Mouse (Mus musculus) liver, embryonic 12.5 days (tissue): ENCODE results near the gene Ptprt. TPM values are rescaled to one million over a fixed set of nuclear protein-coding genes. Genes with fewer than 3 reads are reported as not detected.

Experiments
- ATAC-seq: fragments of 200-750 bp; cut with Nextera tagmentation; 2 replicates; pipeline ENCODE4 v1.8.0; 2017; ENCODE audit warnings: moderate number of reproducible peaks, mild to moderate bottlenecking, moderate library complexity
- H3K27ac ChIP-seq: fragments of 300-500 bp; sonication (generic); 2 replicates; pipeline ENCODE4 v1.5.1; 2016; ENCODE audit warnings: mild to moderate bottlenecking
- H3K27me3 ChIP-seq: fragments of 300-500 bp; sonication (generic); replicated peaks from 2 replicates; pipeline ENCODE4 v1.6.1; 2016; ENCODE audit warnings: mild to moderate bottlenecking, moderate library complexity
- H3K36me3 ChIP-seq: fragments of 300-500 bp; sonication (generic); 2 replicates; pipeline ENCODE4 v1.6.1; 2016; ENCODE audit warnings: mild to moderate bottlenecking, moderate library complexity
- H3K4me1 ChIP-seq: fragments of 300-500 bp; sonication (generic); 2 replicates; pipeline ENCODE4 v1.6.1; 2016
- H3K4me2 ChIP-seq: fragments of 300-500 bp; sonication (generic); 2 replicates; pipeline ENCODE4 v1.6.1; 2016; ENCODE audit warnings: mild to moderate bottlenecking, moderate library complexity
- H3K4me3 ChIP-seq: fragments of 300-500 bp; sonication (generic); 2 replicates; pipeline ENCODE4 v1.5.1; 2016; ENCODE audit warnings: mild to moderate bottlenecking, moderate library complexity
- H3K9ac ChIP-seq: fragments of 300-500 bp; sonication (generic); 2 replicates; pipeline ENCODE4 v1.6.1; 2016; ENCODE audit warnings: mild to moderate bottlenecking, moderate library complexity
- H3K9me3 ChIP-seq: fragments of 300-500 bp; sonication (generic); replicated peaks from 2 replicates; pipeline ENCODE4 v1.6.1; 2016; ENCODE audit warnings: mild to moderate bottlenecking, moderate library complexity
- WGBS: fragments of 180-500 bp; shearing (Covaris S2); methylation state at CpG from one replicate; pipeline ENCODE4 v1.1.7; 2016; ENCODE audit not compliant: insufficient replicate concordance; 5-methylcytosine and 5-hydroxymethylcytosine counted together
- polyA plus RNA-seq: library from polyadenylated mRNA; unstranded; fragments of >200 nt; fragmentation: Nextera tagmentation; extraction: Ambion mirVana; gene quantifications from 2 replicates; pipeline ENCODE4 v1.2.1, GENCODE M21; 2016

Ptprt gene
- polyA plus RNA-seq, 1 experiment from 2014 or later = 0.02 TPM

- no peaks in the 10 kb centered on the region for H3K27me3 ChIP-seq
- no peaks in the 10 kb centered on the region for H3K36me3 ChIP-seq
- ATAC-seq = no peak
- no peak overlapping the region for H3K9ac ChIP-seq
- H3K4me3 ChIP-seq = no peak overlapping the region
- WGBS = 50% methylated on average over 4 of the region's 4 CpGs
- no peak overlapping the region for H3K27ac ChIP-seq
- no peak overlapping the region for H3K4me2 ChIP-seq
- no peaks in the 10 kb centered on the region for H3K4me1 ChIP-seq
- no peaks in the 10 kb centered on the region; the same call in 1 of the 2 replicates for H3K9me3 ChIP-seq
These were observed 1052.5 kb downstream of the Ptprt start for GRCm38 (mm10) chr2:161608401-161608800.

GRCm38 (mm10) chr2:161607372-161607771, 1053.6 kb downstream of the Ptprt start:
- H3K4me3 ChIP-seq = no peak overlapping the region
- H3K9me3 ChIP-seq = no peaks in the 10 kb centered on the region; the same call in 1 of the 2 replicates
- no peak overlapping the region for H3K4me2 ChIP-seq
- no peaks in the 10 kb centered on the region for H3K27me3 ChIP-seq
- no peak overlapping the region for H3K9ac ChIP-seq
- no peak for ATAC-seq
- no peak overlapping the region for H3K27ac ChIP-seq
- no peaks in the 10 kb centered on the region for H3K36me3 ChIP-seq
- H3K4me1 ChIP-seq = no peaks in the 10 kb centered on the region
- 62% methylated on average over 4 of the region's 4 CpGs for WGBS

DNA sequence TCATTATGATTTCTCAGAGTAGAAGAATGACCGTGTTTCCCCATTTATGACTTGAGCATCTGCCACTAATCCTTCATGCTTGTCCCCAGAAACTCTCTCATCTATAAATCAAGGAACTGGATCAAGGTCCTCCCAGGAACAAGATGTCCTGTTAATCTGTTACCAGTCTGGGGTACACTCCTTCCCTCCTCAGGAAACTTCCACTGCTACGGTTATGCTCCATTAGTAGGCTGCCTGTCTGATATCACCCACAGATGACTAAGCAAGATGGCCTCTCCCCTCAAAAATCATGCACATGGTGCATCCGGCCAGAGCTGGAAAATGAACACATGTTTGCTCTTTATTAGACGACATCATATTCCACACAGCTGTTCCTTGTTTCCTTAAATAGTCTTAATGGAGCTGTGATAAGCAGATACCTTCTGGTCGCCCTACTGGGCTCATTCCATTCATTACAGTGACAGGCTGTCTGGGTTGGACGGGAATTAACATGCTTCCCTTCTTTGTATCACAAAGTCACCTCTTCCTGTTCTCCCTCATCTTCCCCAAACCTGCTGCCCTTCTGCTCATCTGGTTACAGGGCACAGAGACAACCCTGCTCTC, 1060.6 kb downstream of the Ptprt start:
- Histone ChIP-seq H3K9me3 (no peaks in the 10 kb centered on the region), H3K27me3 (no peaks in the 10 kb centered on the region), H3K4me1 (no peaks in the 10 kb centered on the region), H3K9ac (no peak overlapping the region), H3K36me3 (no peaks in the 10 kb centered on the region), H3K4me3 (no peak overlapping the region), H3K27ac (no peak overlapping the region), H3K4me2 (no peak overlapping the region)
- ATAC-seq = no peak
- WGBS = 44% methylated on average over 6 of the region's 6 CpGs

DNA sequence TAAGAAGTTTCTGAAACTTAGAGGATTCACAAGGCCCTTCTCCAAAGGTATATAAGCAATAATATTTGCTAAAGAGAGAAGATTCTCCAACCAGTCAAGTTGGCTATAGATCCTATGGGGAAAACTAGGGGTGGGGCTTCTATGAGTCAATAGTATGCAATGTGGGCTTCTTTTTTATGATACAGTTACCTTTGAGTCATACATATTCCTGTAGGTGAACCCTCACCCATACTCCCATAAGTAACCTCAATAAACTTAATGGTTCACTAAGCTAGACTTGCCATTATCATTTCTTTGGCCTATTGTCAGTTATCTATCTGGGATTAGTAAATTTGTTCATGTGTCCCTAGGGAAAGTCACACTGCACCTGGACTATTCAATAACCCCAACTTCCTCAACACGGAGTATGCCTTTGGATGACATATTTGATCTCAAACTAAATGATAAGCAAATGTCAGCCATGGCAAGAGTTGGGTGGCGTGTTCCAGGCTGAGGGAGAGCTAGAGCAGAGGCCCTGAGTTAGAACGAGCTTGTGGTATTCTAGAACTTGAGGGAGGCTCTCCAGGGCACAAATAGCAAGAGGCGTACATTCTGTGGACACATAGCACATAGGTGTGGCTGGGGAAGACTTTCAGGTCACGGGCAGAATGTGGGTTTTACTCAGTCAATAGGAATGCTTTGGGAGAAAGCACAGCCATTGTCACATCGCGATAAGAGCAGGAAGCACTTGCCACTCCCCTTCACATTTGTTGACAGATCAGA, 1067.4 kb downstream of the Ptprt start:
- ATAC-seq = no peak
- Histone ChIP-seq H3K36me3 (no peaks in the 10 kb centered on the region), H3K4me3 (no peak overlapping the region), H3K27ac (no peak overlapping the region), H3K4me1 (no peaks in the 10 kb centered on the region), H3K27me3 (no peaks in the 10 kb centered on the region), H3K9me3 (no peaks in the 10 kb centered on the region), H3K4me2 (no peak overlapping the region), H3K9ac (no peak overlapping the region)
- WGBS = 62% methylated on average over 7 of the region's 7 CpGs

DNA sequence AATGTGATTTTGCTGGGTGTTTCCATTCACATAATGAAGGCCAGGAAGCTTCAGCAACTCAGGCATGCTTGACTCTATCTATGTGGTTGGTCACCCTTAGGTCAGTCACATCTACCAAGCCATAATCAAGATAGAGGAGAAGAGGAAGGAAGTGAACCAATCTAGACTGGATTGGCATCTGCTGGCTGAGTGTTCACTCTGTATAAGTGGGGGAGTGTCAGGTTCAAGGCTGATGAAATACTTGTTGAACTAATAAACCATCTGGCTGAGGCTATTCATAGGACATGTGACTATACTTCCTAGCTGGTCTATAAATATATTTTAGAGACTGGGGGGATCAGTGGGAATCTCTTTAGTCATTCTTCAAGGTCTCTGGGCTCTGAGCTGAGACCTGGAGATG, 1086.5 kb downstream of the Ptprt start:
- Histone ChIP-seq H3K4me1 (no peaks in the 10 kb centered on the region), H3K9me3 (no peaks in the 10 kb centered on the region), H3K27me3 (no peaks in the 10 kb centered on the region), H3K36me3 (no peaks in the 10 kb centered on the region), H3K4me3 (no peak overlapping the region), H3K27ac (no peak overlapping the region), H3K4me2 (no peak overlapping the region), H3K9ac (no peak overlapping the region)
- ATAC-seq = no peak

GRCm38 (mm10) chr2:161572201-161572600, 1088.7 kb downstream of the Ptprt start:
- H3K4me2 ChIP-seq = no peak overlapping the region
- H3K36me3 ChIP-seq = no peaks in the 10 kb centered on the region
- ATAC-seq = no peak
- H3K4me1 ChIP-seq = no peaks in the 10 kb centered on the region
- no peaks in the 10 kb centered on the region for H3K9me3 ChIP-seq
- no peaks in the 10 kb centered on the region for H3K27me3 ChIP-seq
- no peak overlapping the region for H3K9ac ChIP-seq
- no peak overlapping the region for H3K4me3 ChIP-seq
- H3K27ac ChIP-seq = no peak overlapping the region

DNA sequence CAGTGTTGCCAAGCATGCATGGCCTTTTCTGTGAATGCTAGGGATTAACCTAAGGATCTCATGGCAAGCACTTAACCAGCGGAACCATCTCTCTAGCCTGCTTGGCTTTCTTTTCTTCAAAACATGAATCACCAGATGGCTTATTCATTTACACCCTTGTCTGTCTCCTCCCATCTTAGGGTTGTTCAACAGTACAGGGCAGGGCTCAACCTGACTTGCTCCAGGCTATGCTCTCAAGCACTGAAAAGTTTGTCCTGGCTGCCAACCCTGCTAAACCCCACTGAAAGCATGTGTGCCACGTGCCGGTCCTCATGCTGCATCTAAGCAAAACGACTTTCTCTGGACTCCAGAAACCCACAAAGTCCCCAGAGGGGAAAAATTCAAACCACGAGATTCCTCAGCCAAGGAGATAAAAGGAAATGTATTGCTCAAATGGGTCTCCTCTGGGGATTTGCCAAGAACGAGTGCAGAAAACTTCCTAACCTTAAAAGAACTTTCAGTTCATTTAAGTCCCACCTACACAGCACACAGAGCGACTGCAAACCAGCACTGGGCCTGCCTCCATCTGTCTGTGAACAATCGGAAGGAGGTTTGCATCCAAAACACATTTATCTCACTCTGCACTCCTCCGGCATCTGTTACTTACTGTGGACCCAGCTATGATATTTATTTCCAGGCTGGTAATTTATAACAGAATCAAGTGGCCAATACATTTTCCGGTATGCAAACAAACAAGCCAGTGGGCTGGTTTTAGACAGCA, 1090.5 kb downstream of the Ptprt start:
- ATAC-seq = no peak
- Histone ChIP-seq H3K4me3 (no peak overlapping the region), H3K9ac (no peak overlapping the region), H3K36me3 (no peaks in the 10 kb centered on the region), H3K4me1 (no peaks in the 10 kb centered on the region), H3K27ac (no peak overlapping the region), H3K9me3 (no peaks in the 10 kb centered on the region), H3K27me3 (no peaks in the 10 kb centered on the region), H3K4me2 (no peak overlapping the region)
- 52% methylated on average over 10 of the region's 10 CpGs for WGBS

DNA sequence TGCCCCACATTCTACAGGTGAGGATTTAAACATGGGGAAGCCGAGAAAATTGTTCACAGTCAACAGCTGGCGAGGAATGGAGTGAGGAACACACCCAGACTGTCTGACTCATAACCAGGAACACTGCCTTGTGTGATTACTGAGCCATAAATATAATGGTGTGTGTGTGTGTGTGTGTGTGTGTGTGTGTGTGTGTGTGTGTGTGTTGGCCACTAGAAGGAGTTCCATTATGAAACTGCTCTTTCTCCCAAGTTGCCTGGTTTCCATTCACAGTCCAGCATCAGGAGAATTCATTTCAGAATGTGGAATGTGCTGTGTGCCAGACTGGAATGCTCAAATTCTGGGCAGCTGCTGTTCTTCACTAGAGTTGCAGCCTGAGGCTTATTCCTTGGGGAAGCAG, 1099.4 kb downstream of the Ptprt start:
- Histone ChIP-seq H3K36me3 (no peaks in the 10 kb centered on the region), H3K4me3 (no peak overlapping the region), H3K4me2 (no peak overlapping the region), H3K9me3 (no peaks in the 10 kb centered on the region), H3K27me3 (no peaks in the 10 kb centered on the region), H3K4me1 (no peaks in the 10 kb centered on the region), H3K27ac (no peak overlapping the region), H3K9ac (no peak overlapping the region)
- ATAC-seq = no peak
- 59% methylated on average over 2 of the region's 2 CpGs for WGBS

DNA sequence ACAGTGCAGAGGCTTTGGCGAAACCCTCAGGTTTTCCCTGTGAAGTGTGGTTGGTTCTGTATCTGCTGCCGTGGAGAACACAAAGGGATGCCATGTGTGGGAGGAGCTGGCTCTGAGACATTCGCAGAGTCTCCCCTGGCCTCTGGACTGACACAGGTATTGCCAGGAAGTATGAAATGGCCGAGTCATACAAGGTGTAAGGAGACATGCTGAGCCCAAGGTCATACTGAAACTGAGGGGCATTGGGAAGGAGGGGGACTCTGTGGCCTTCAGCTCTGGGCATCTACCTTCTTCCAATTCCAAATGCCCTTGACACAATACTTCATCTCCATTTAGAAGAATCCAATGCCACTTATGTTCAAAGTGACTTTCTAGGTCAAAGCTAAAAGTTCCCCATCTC, 1103.1 kb downstream of the Ptprt start:
- Histone ChIP-seq H3K4me3 (no peak overlapping the region), H3K4me1 (no peaks in the 10 kb centered on the region), H3K4me2 (no peak overlapping the region), H3K36me3 (no peaks in the 10 kb centered on the region), H3K9ac (no peak overlapping the region), H3K27ac (no peak overlapping the region), H3K27me3 (no peaks in the 10 kb centered on the region), H3K9me3 (no peaks in the 10 kb centered on the region)
- ATAC-seq = no peak
- 56% methylated on average over 4 of the region's 4 CpGs for WGBS

DNA sequence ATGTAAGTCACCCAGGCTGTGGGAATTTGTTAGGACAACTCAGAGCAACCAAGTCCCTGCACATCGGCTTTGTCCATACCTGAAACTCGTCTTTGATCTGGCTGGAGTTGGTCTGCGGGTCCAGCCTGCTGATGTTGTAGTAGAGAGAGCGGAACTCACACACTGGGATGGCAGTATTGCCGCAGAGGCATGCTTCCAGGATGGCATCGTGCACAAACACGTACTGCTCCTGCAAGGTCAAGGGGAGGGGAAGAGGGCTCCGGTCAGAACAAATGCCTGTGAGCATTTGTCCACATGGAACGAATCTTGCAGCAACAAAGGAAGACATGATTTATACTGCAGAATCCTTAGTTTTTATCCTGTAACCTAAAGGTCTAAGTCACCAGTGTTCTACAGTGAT, 1107.3 kb downstream of the Ptprt start:
- Histone ChIP-seq H3K27me3 (no peaks in the 10 kb centered on the region), H3K27ac (no peak overlapping the region), H3K4me1 (no peaks in the 10 kb centered on the region), H3K36me3 (no peaks in the 10 kb centered on the region), H3K9me3 (no peaks in the 10 kb centered on the region), H3K9ac (no peak overlapping the region), H3K4me2 (no peak overlapping the region), H3K4me3 (no peak overlapping the region)
- 74% methylated on average over 9 of the region's 9 CpGs for WGBS
- ATAC-seq = no peak

- Histone ChIP-seq H3K27ac (no peak overlapping the region), H3K4me2 (no peak overlapping the region), H3K9ac (no peak overlapping the region), H3K36me3 (no peaks in the 10 kb centered on the region), H3K4me3 (no peak overlapping the region), H3K4me1 (no peaks in the 10 kb centered on the region), H3K27me3 (no peaks in the 10 kb centered on the region), H3K9me3 (no peaks in the 10 kb centered on the region)
- WGBS = 66% methylated on average over 2 of the region's 2 CpGs
- no peak for ATAC-seq
These were observed 1108.9 kb downstream of the Ptprt start for GRCm38 (mm10) chr2:161552011-161552410.

DNA sequence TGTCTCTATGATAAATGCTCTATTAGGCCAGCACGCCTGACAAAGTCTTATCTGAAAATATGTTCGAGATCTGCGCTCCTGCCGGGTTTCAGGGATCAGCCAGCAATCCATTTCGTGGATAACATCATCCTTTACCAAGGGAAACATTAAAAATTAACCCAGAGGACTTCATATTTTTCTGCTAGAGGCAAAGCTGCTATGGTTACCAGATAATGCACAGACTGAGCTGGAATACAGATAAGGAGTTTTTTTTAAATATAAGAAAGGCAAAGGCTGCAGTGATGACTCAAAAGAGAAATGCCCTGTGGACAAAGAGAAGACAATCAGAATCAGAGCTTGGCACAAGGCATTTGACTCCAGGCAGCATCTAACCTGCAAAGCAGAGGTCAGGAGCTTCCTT, 1111.4 kb downstream of the Ptprt start:
- Histone ChIP-seq H3K4me3 (no peak overlapping the region), H3K9ac (no peak overlapping the region), H3K4me1 (no peaks in the 10 kb centered on the region), H3K9me3 (no peaks in the 10 kb centered on the region), H3K27me3 (no peaks in the 10 kb centered on the region), H3K27ac (no peak overlapping the region), H3K36me3 (no peaks in the 10 kb centered on the region), H3K4me2 (no peak overlapping the region)
- ATAC-seq = no peak
- 51% methylated on average over 5 of the region's 5 CpGs for WGBS
